Mouse (Mus musculus): ENCODE data around the gene Msx3. TPM values are rescaled to one million over a fixed set of nuclear protein-coding genes. Genes with fewer than 3 reads are reported as not detected.

Gene Msx3
- not detected for polyA plus RNA-seq (2014; fragmentation: Illumina TruSeq; extraction: RNeasy Lipid Tissue Mini Kit (QIAGEN cat#74804); ENCODE audit: low read depth, low replicate concordance)

GRCm38 (mm10) chr7:140048361-140049114 lies at the start of gene Msx3:
TSS of gene Msx3 (minus strand) at chr7:140049089.

GRCm38 (mm10) chr7:140092924-140093528 lies 44.1 kb upstream of the Msx3 start, which contains the start of gene Prap1:
TSS of gene Prap1 (plus strand) at chr7:140093395.

GRCm38 (mm10) chr7:140082242-140082678 lies 33.4 kb upstream of the Msx3 start, which contains the start of gene Caly:
TSS of gene Caly (minus strand) at chr7:140082548.

GRCm38 (mm10) chr7:140036281-140037170 lies 12.4 kb downstream of the Msx3 start, which contains the start of the genes Zfp511 and Tubgcp2:
TSS of gene Zfp511 (plus strand) at chr7:140036391.
TSS of gene Tubgcp2 (minus strand) at chr7:140036669.

Other genes starting within 250 kb of the Msx3 start
- 3.8 TPM for gene Adgra1, start 214.9 kb downstream of the Msx3 start, polyA plus RNA-seq (2014; fragmentation: Illumina TruSeq; extraction: RNeasy Lipid Tissue Mini Kit (QIAGEN cat#74804); ENCODE audit: low read depth, low replicate concordance)
- 0.17 TPM for gene Kndc1, start 154.4 kb downstream of the Msx3 start, polyA plus RNA-seq (2014; fragmentation: Illumina TruSeq; extraction: RNeasy Lipid Tissue Mini Kit (QIAGEN cat#74804); ENCODE audit: low read depth, low replicate concordance)
- not detected for gene Utf1, start 105.3 kb downstream of the Msx3 start, polyA plus RNA-seq (2014; fragmentation: Illumina TruSeq; extraction: RNeasy Lipid Tissue Mini Kit (QIAGEN cat#74804); ENCODE audit: low read depth, low replicate concordance)
- not detected for gene 6430531B16Rik, start 70.3 kb downstream of the Msx3 start, polyA plus RNA-seq (2014; fragmentation: Illumina TruSeq; extraction: RNeasy Lipid Tissue Mini Kit (QIAGEN cat#74804); ENCODE audit: low read depth, low replicate concordance)
- gene Adam8, start 56.5 kb downstream of the Msx3 start, polyA plus RNA-seq (2014; fragmentation: Illumina TruSeq; extraction: RNeasy Lipid Tissue Mini Kit (QIAGEN cat#74804); ENCODE audit: low read depth, low replicate concordance): 0.23 TPM
- 10.6 TPM for gene Zfp511, start 12.7 kb downstream of the Msx3 start, polyA plus RNA-seq (2014; fragmentation: Illumina TruSeq; extraction: RNeasy Lipid Tissue Mini Kit (QIAGEN cat#74804); ENCODE audit: low read depth, low replicate concordance)
- gene Tubgcp2, start 12.4 kb downstream of the Msx3 start, polyA plus RNA-seq (2014; fragmentation: Illumina TruSeq; extraction: RNeasy Lipid Tissue Mini Kit (QIAGEN cat#74804); ENCODE audit: low read depth, low replicate concordance): 25.7 TPM
- gene Caly, start 33.5 kb upstream of the Msx3 start, polyA plus RNA-seq (2014; fragmentation: Illumina TruSeq; extraction: RNeasy Lipid Tissue Mini Kit (QIAGEN cat#74804); ENCODE audit: low read depth, low replicate concordance): not detected
- not detected for gene Prap1, start 44.3 kb upstream of the Msx3 start, polyA plus RNA-seq (2014; fragmentation: Illumina TruSeq; extraction: RNeasy Lipid Tissue Mini Kit (QIAGEN cat#74804); ENCODE audit: low read depth, low replicate concordance)
- gene Fuom, start 53.4 kb upstream of the Msx3 start, polyA plus RNA-seq (2014; fragmentation: Illumina TruSeq; extraction: RNeasy Lipid Tissue Mini Kit (QIAGEN cat#74804); ENCODE audit: low read depth, low replicate concordance): 21.3 TPM
- gene Paox, start 66.7 kb upstream of the Msx3 start, polyA plus RNA-seq (2014; fragmentation: Illumina TruSeq; extraction: RNeasy Lipid Tissue Mini Kit (QIAGEN cat#74804); ENCODE audit: low read depth, low replicate concordance): 10.3 TPM
- 264 TPM for gene Echs1, start 67.4 kb upstream of the Msx3 start, polyA plus RNA-seq (2014; fragmentation: Illumina TruSeq; extraction: RNeasy Lipid Tissue Mini Kit (QIAGEN cat#74804); ENCODE audit: low read depth, low replicate concordance)
- 7.0 TPM for gene Mtg1, start 88.5 kb upstream of the Msx3 start, polyA plus RNA-seq (2014; fragmentation: Illumina TruSeq; extraction: RNeasy Lipid Tissue Mini Kit (QIAGEN cat#74804); ENCODE audit: low read depth, low replicate concordance)
- 1.6 TPM for gene Sprn, start 105.8 kb upstream of the Msx3 start, polyA plus RNA-seq (2014; fragmentation: Illumina TruSeq; extraction: RNeasy Lipid Tissue Mini Kit (QIAGEN cat#74804); ENCODE audit: low read depth, low replicate concordance)
- gene Olfr522, start 115.7 kb upstream of the Msx3 start, polyA plus RNA-seq (2014; fragmentation: Illumina TruSeq; extraction: RNeasy Lipid Tissue Mini Kit (QIAGEN cat#74804); ENCODE audit: low read depth, low replicate concordance): not detected
- not detected for gene Olfr523, start 124.1 kb upstream of the Msx3 start, polyA plus RNA-seq (2014; fragmentation: Illumina TruSeq; extraction: RNeasy Lipid Tissue Mini Kit (QIAGEN cat#74804); ENCODE audit: low read depth, low replicate concordance)
- not detected for gene Olfr524, start 156.9 kb upstream of the Msx3 start, polyA plus RNA-seq (2014; fragmentation: Illumina TruSeq; extraction: RNeasy Lipid Tissue Mini Kit (QIAGEN cat#74804); ENCODE audit: low read depth, low replicate concordance)
- not detected for gene Cd163l1, start 169.2 kb upstream of the Msx3 start, polyA plus RNA-seq (2014; fragmentation: Illumina TruSeq; extraction: RNeasy Lipid Tissue Mini Kit (QIAGEN cat#74804); ENCODE audit: low read depth, low replicate concordance)
- not detected for gene 5830411N06Rik, start 198.2 kb upstream of the Msx3 start, polyA plus RNA-seq (2014; fragmentation: Illumina TruSeq; extraction: RNeasy Lipid Tissue Mini Kit (QIAGEN cat#74804); ENCODE audit: low read depth, low replicate concordance)

Data from adrenal gland, adult 10 weeks (tissue).